Mouse (Mus musculus) liver, embryonic 14.5 days (tissue): Measurements from ENCODE around the gene Hrk. TPM values are rescaled to one million over a fixed set of nuclear protein-coding genes. Genes with fewer than 3 reads are reported as not detected.

Experiments used
- ATAC-seq: fragments of 200-750 bp; cut with Nextera tagmentation; 2 replicates; pipeline ENCODE4 v1.8.0; 2017; ENCODE audit warnings: moderate number of reproducible peaks, mild to moderate bottlenecking, moderate library complexity; ENCODE audit not compliant: insufficient read depth
- DNase-seq, 3 experiments: peaks; one replicate each; pipeline ENCODE4 v3.0.0-alpha.2; 2012 to 2013; ENCODE audit warnings: low read depth in 3 of 3, low spot score in 3 of 3
- H3K27ac ChIP-seq: fragments of 300-500 bp; sonication (generic); 2 replicates; pipeline ENCODE4 v1.5.1; 2014; ENCODE audit warnings: moderate library complexity, mild to moderate bottlenecking, control low read depth, inconsistent platforms
- H3K27me3 ChIP-seq: fragments of 300-500 bp; sonication (generic); 2 replicates; pipeline ENCODE4 v1.6.1; 2014; ENCODE audit warnings: mild to moderate bottlenecking, low read length, moderate library complexity; ENCODE audit not compliant: control insufficient read depth, insufficient read depth
- H3K36me3 ChIP-seq: fragments of 300-500 bp; sonication (generic); replicated peaks from 2 replicates; pipeline ENCODE4 v1.6.1; 2014; ENCODE audit warnings: low read depth; ENCODE audit not compliant: control insufficient read depth, insufficient read depth
- H3K4me1 ChIP-seq, 2 experiments: fragments of 200-500 bp in 1 of 2; fragments of 300-500 bp in 1 of 2; sonication (generic) in 1 of 2; replicated peaks; 2 replicates each; pipeline ENCODE4 v1.6.1; 2012 to 2014; ENCODE audit warnings: antibody characterized with exemption in 1 of 2, inconsistent platforms in 1 of 2, low read length in 1 of 2; ENCODE audit not compliant: control insufficient read depth in 2 of 2, insufficient read depth in 2 of 2
- H3K4me2 ChIP-seq: fragments of 300-500 bp; sonication (generic); 2 replicates; pipeline ENCODE4 v1.6.1; 2014; ENCODE audit warnings: low read depth, mild to moderate bottlenecking, control low read depth, moderate library complexity
- H3K4me3 ChIP-seq, 2 experiments: fragments of 200-500 bp in 1 of 2; fragments of 300-500 bp in 1 of 2; sonication (generic) in 1 of 2; 2 replicates each; pipeline ENCODE4 v1.5.1; 2012 to 2014; ENCODE audit warnings: low read depth in 2 of 2, low read length in 2 of 2, mild to moderate bottlenecking in 2 of 2, control low read depth in 1 of 2, inconsistent platforms in 1 of 2, moderate library complexity in 1 of 2; ENCODE audit not compliant: insufficient read depth in 1 of 2
- H3K9ac ChIP-seq: fragments of 300-500 bp; sonication (generic); replicated peaks from 2 replicates; pipeline ENCODE4 v1.6.1; 2014; ENCODE audit warnings: mild to moderate bottlenecking, control low read depth, moderate library complexity
- H3K9me3 ChIP-seq: fragments of 300-500 bp; sonication (generic); 2 replicates; pipeline ENCODE4 v1.6.1; 2016; ENCODE audit warnings: low read length, mixed read lengths; ENCODE audit not compliant: control insufficient read depth
- CTCF ChIP-seq: IDR thresholded peaks from 2 replicates; pipeline ENCODE4 v1.5.1; 2016; ENCODE audit warnings: antibody characterized with exemption, low read depth, control low read depth
- EP300 ChIP-seq: IDR thresholded peaks from 2 replicates; pipeline ENCODE4 v1.6.1; 2016; ENCODE audit warnings: antibody characterized with exemption, low read depth
- WGBS: fragments of 180-500 bp; shearing (Covaris S2); extraction: QIAGEN DNeasy Blood & Tissue Kit; methylation state at CpG from one replicate; pipeline ENCODE4 v1.1.7; 2014; ENCODE audit not compliant: insufficient replicate concordance; 5-methylcytosine and 5-hydroxymethylcytosine counted together
- polyA plus RNA-seq, 2 experiments: library from polyadenylated mRNA; depleted of rRNA in 1 of 2; stranded (reverse) in 1 of 2; unstranded in 1 of 2; fragments of >200 nt; fragmentation: Nextera tagmentation in 1 of 2; extraction: Ambion mirVana in 1 of 2; gene quantifications; 2 replicates each; pipeline versions ENCODE4 v1.2.1 to v1.2.3; 2012 to 2014

Hrk gene
- polyA plus RNA-seq (2012; rRNA removed) (0.01 and 0.02 TPM in 2 replicates), polyA plus RNA-seq (2014; fragmentation: Nextera tagmentation; extraction: Ambion mirVana) (not detected in 2 replicates)

GRCm38 (mm10) chr5:118164581-118164980, at the start of gene Hrk:
Gene Hrk, plus strand, starts transcription at chr5:118164648.
- Histone ChIP-seq H3K4me1 (no peaks in the 10 kb centered on the region), H3K9ac (no peak within 1 kb of the TSS), H3K27ac (no peak within 1 kb of the TSS), H3K27me3 (peaks cover 22% of the 10 kb centered on the region), H3K4me2 (no peak within 1 kb of the TSS), H3K4me3 (no peak within 1 kb of the TSS), H3K9me3 (no peaks in the 10 kb centered on the region), H3K36me3 (no peaks in the 10 kb centered on the region)
- DNase-seq (no peak), ATAC-seq (no peak)
- WGBS = 49% methylated on average over 12 of the region's 12 CpGs
- TF ChIP-seq EP300 (no peak), CTCF (no peak)

- Histone ChIP-seq H3K36me3 (no peaks in the 10 kb centered on the region), H3K9me3 (no peaks in the 10 kb centered on the region), H3K9ac (no peak overlapping the region), H3K4me2 (no peak overlapping the region), H3K4me1 (no peaks in the 10 kb centered on the region), H3K27me3 (no peaks in the 10 kb centered on the region), H3K27ac (no peak overlapping the region), H3K4me3 (no peak overlapping the region)
- WGBS = 69% methylated on average over 3 of the region's 3 CpGs
- ATAC-seq (no peak), DNase-seq (no peak)
- TF ChIP-seq CTCF (no peak), EP300 (no peak)
These were observed 46.1 kb upstream of the Hrk start for GRCm38 (mm10) chr5:118118351-118118750.

- Histone ChIP-seq H3K4me2 (no peak overlapping the region), H3K4me1 (no peaks in the 10 kb centered on the region), H3K9ac (no peak overlapping the region), H3K4me3 (no peak overlapping the region), H3K27ac (no peak overlapping the region), H3K9me3 (no peaks in the 10 kb centered on the region), H3K27me3 (no peaks in the 10 kb centered on the region), H3K36me3 (no peaks in the 10 kb centered on the region)
- WGBS = 80% methylated on average over 5 of the region's 5 CpGs
- TF ChIP-seq CTCF (no peak), EP300 (no peak)
- no peak for DNase-seq
- ATAC-seq = no peak
These were observed 45.5 kb upstream of the Hrk start for GRCm38 (mm10) chr5:118118922-118119321.

- H3K9me3 ChIP-seq = no peaks in the 10 kb centered on the region
- ATAC-seq = no peak
- no peak overlapping the region for H3K4me2 ChIP-seq
- 68% methylated on average over 2 of the region's 2 CpGs for WGBS
- H3K9ac ChIP-seq = no peak overlapping the region
- TF ChIP-seq EP300 (no peak), CTCF (no peak)
- no peaks in the 10 kb centered on the region for H3K4me1 ChIP-seq
- H3K27me3 ChIP-seq = no peaks in the 10 kb centered on the region
- H3K36me3 ChIP-seq = no peaks in the 10 kb centered on the region; the same call in 1 of the 2 replicates
- DNase-seq = no peak
- H3K4me3 ChIP-seq = no peak overlapping the region
- no peak overlapping the region for H3K27ac ChIP-seq
These were observed 43.8 kb upstream of the Hrk start for GRCm38 (mm10) chr5:118120670-118121069.

- no peak for ATAC-seq
- H3K36me3 ChIP-seq = no peaks in the 10 kb centered on the region; the same call in 1 of the 2 replicates
These were observed 42.5 kb upstream of the Hrk start for GRCm38 (mm10) chr5:118121928-118122327.

More at GRCm38 (mm10) chr5:118121928-118122327, 42.5 kb upstream of the Hrk start:
- no peaks in the 10 kb centered on the region for H3K9me3 ChIP-seq
- H3K4me1 ChIP-seq = no peaks in the 10 kb centered on the region
- no peak overlapping the region for H3K27ac ChIP-seq
- no peak overlapping the region for H3K4me3 ChIP-seq
- WGBS = 66% methylated on average over 4 of the region's 4 CpGs
- no peak overlapping the region for H3K4me2 ChIP-seq
- TF ChIP-seq CTCF (no peak), EP300 (no peak)
- no peak for DNase-seq
- H3K9ac ChIP-seq = no peak overlapping the region
- H3K27me3 ChIP-seq = no peaks in the 10 kb centered on the region
